In genomic region chr17:12991194-12991634, GRCm38 (mm10) we compare ENCODE assay signal across 8 mouse cellular contexts. TPM values are rescaled to one million over a fixed set of nuclear protein-coding genes. Genes with fewer than 3 reads are reported as not detected.
A peak's percentile ranks its signal among the peaks of the same experiment; 100 is the strongest.
DNase-seq lines count a peak whose midpoint lies in the region; ATAC-seq and TF ChIP-seq lines count a peak whose summit lies in the region.

No protein-coding gene starts in this region.

- no peaks in the 10 kb centered on the region for H3K4me1 ChIP-seq in ES-Bruce4 (ENCODE audit: control insufficient read depth, insufficient read depth, low read length)
- H3K4me1 ChIP-seq in embryonic facial prominence, embryonic 13.5 days, result peaks cover 7% of the 10 kb centered on the region
- H3K4me1 ChIP-seq in hindbrain, embryonic 12.5 days, result peaks cover 10% of the 10 kb centered on the region
- peaks cover 2 to 3% of the 10 kb centered on the region in 2 experiments; a peak in 1 of 4 replicates for H3K4me1 ChIP-seq in liver, embryonic 14.5 days (replicated peaks; ENCODE audit: control insufficient read depth in 2 of 2, insufficient read depth in 2 of 2, low read length in 1 of 2)
- peaks cover 13% of the 10 kb centered on the region for H3K4me1 ChIP-seq in neural tube, embryonic 12.5 days

- DNase-seq in A20 (ENCODE audit: low read depth, low spot score), result peak; percentile 90
- DNase-seq in liver, embryonic 14.5 days (ENCODE audit: low read depth in 3 of 3, low spot score in 3 of 3), result peak in 1 of 3 experiments; percentile 44
- DNase-seq in left cerebral cortex, adult 11 months (ENCODE audit: low spot score), result no peak

- peak overlapping the region; percentile 99 for H3K4me3 ChIP-seq in ES-Bruce4 (ENCODE audit: low read depth, low read length)
- peak overlapping the region; percentile 96 for H3K4me3 ChIP-seq in embryonic facial prominence, embryonic 13.5 days
- peak overlapping the region; percentile 98 for H3K4me3 ChIP-seq in hindbrain, embryonic 12.5 days
- peak overlapping the region; percentile 81 to 100 for H3K4me3 ChIP-seq in liver, embryonic 14.5 days (ENCODE audit: insufficient read depth in 1 of 2, low read depth in 2 of 2, low read length in 2 of 2)
- peak overlapping the region; percentile 96 for H3K4me3 ChIP-seq in neural tube, embryonic 12.5 days

- H3K9ac ChIP-seq in ES-Bruce4 (ENCODE audit: low read depth, poor library complexity, severe bottlenecking), result peak overlapping the region; percentile 100
- peak overlapping the region; percentile 100 for H3K9ac ChIP-seq in embryonic facial prominence, embryonic 13.5 days
- peak overlapping the region; percentile 99 for H3K9ac ChIP-seq in hindbrain, embryonic 12.5 days
- peak overlapping the region; percentile 100 for H3K9ac ChIP-seq in liver, embryonic 14.5 days (replicated peaks)
- peak overlapping the region; percentile 98 for H3K9ac ChIP-seq in neural tube, embryonic 12.5 days

- peaks cover 7% of the 10 kb centered on the region for H3K36me3 ChIP-seq in ES-Bruce4 (ENCODE audit: control insufficient read depth, insufficient read depth, low read length, poor library complexity, severe bottlenecking)
- H3K36me3 ChIP-seq in embryonic facial prominence, embryonic 13.5 days, result peaks cover 16% of the 10 kb centered on the region
- H3K36me3 ChIP-seq in hindbrain, embryonic 12.5 days, result peaks cover 7% of the 10 kb centered on the region
- H3K36me3 ChIP-seq in liver, embryonic 14.5 days (replicated peaks; ENCODE audit: control insufficient read depth, insufficient read depth, low read depth), result peaks cover 4% of the 10 kb centered on the region; the same call in 1 of the 2 replicates
- no peaks in the 10 kb centered on the region; the same call in 1 of the 2 replicates for H3K36me3 ChIP-seq in neural tube, embryonic 12.5 days

- peak overlapping the region; percentile 77 for H3K4me2 ChIP-seq in embryonic facial prominence, embryonic 13.5 days
- H3K4me2 ChIP-seq in hindbrain, embryonic 12.5 days (replicated peaks), result peak overlapping the region; percentile 85
- H3K4me2 ChIP-seq in liver, embryonic 14.5 days (ENCODE audit: low read depth), result peak overlapping the region; percentile 84
- peak overlapping the region; percentile 88 for H3K4me2 ChIP-seq in neural tube, embryonic 12.5 days (replicated peaks)

- H3K9me3 ChIP-seq in ES-Bruce4 (replicated peaks; ENCODE audit: control insufficient read depth, insufficient read depth, low read length, poor library complexity, severe bottlenecking), result no peaks in the 10 kb centered on the region
- H3K9me3 ChIP-seq in embryonic facial prominence, embryonic 13.5 days, result no peaks in the 10 kb centered on the region
- no peaks in the 10 kb centered on the region for H3K9me3 ChIP-seq in hindbrain, embryonic 12.5 days (replicated peaks)
- H3K9me3 ChIP-seq in liver, embryonic 14.5 days (ENCODE audit: control insufficient read depth, low read length), result no peaks in the 10 kb centered on the region
- H3K9me3 ChIP-seq in neural tube, embryonic 12.5 days, result no peaks in the 10 kb centered on the region

- WGBS in embryonic facial prominence, embryonic 13.5 days, result 3% methylated on average over 12 of the region's 12 CpGs
- WGBS in hindbrain, embryonic 12.5 days, result 5% methylated on average over 12 of the region's 12 CpGs
- under 1% methylated on average over 12 of the region's 12 CpGs for WGBS in liver, embryonic 14.5 days (ENCODE audit: insufficient replicate concordance)
- 3% methylated on average over 12 of the region's 12 CpGs for WGBS in neural tube, embryonic 12.5 days

- ATAC-seq in embryonic facial prominence, embryonic 13.5 days (ENCODE audit: insufficient number of reproducible peaks, insufficient read depth, low FRiP score, low TSS enrichment, low read depth), result no peak
- no peak for ATAC-seq in hindbrain, embryonic 12.5 days (ENCODE audit: low FRiP score)
- no peak for ATAC-seq in liver, embryonic 14.5 days (ENCODE audit: insufficient read depth)
- no peak for ATAC-seq in neural tube, embryonic 12.5 days (ENCODE audit: low FRiP score, low read depth)
- ATAC-seq in frontal cortex, adult (ENCODE audit: low TSS enrichment), result no peak

- TF ChIP-seq EP300 in ES-Bruce4 (IDR thresholded peaks at IDR 0.05; ENCODE audit: insufficient read depth, low read depth, low read length), result no peak
- TF ChIP-seq EP300 in liver, embryonic 14.5 days (IDR thresholded peaks at IDR 0.05; ENCODE audit: low read depth), result no peak

- no peaks in the 10 kb centered on the region for H3K27me3 ChIP-seq in ES-Bruce4 (ENCODE audit: control insufficient read depth, insufficient read depth, low read length, poor library complexity, severe bottlenecking)
- H3K27me3 ChIP-seq in embryonic facial prominence, embryonic 13.5 days, result no peaks in the 10 kb centered on the region
- no peaks in the 10 kb centered on the region for H3K27me3 ChIP-seq in hindbrain, embryonic 12.5 days
- H3K27me3 ChIP-seq in liver, embryonic 14.5 days (ENCODE audit: control insufficient read depth, insufficient read depth, low read length), result no peaks in the 10 kb centered on the region
- no peaks in the 10 kb centered on the region for H3K27me3 ChIP-seq in neural tube, embryonic 12.5 days (replicated peaks)

- no peak for TF ChIP-seq POLR2A in ES-Bruce4 (IDR thresholded peaks at IDR 0.05; ENCODE audit: insufficient read depth, low read length)

- no peak for TF ChIP-seq CTCF in ES-Bruce4 (IDR thresholded peaks at IDR 0.05; ENCODE audit: low read depth, low read length)
- no peak for TF ChIP-seq CTCF in liver, embryonic 14.5 days (IDR thresholded peaks at IDR 0.05; ENCODE audit: low read depth)

- H3K27ac ChIP-seq in ES-Bruce4 (ENCODE audit: insufficient read depth, low read length), result peak overlapping the region; percentile 79
- peak overlapping the region; percentile 100 for H3K27ac ChIP-seq in embryonic facial prominence, embryonic 13.5 days
- peak overlapping the region; percentile 100 for H3K27ac ChIP-seq in hindbrain, embryonic 12.5 days
- H3K27ac ChIP-seq in liver, embryonic 14.5 days, result peak overlapping the region; percentile 98
- H3K27ac ChIP-seq in neural tube, embryonic 12.5 days, result no peak overlapping the region

RNA-seq across cellular contexts. Expression of gene Wtap, which starts 2.8 kb away (rescaled TPM):
- 122 and 132 TPM in 2 replicates for polyA plus RNA-seq in ES-Bruce4 (2011; ENCODE audit: insufficient read depth, insufficient read length, low read depth, missing spikeins)
- polyA plus RNA-seq in embryonic facial prominence, embryonic 13.5 days (2015; fragmentation: Nextera tagmentation; extraction: Ambion mirVana), result 156 and 166 TPM in 2 replicates
- 111 and 122 TPM in 2 replicates for polyA plus RNA-seq in hindbrain, embryonic 12.5 days (2016; fragmentation: Nextera tagmentation; extraction: Ambion mirVana)
- 13.3 and 24.5 TPM in 2 replicates for polyA plus RNA-seq in liver, embryonic 14.5 days (2012; rRNA removed)
- polyA plus RNA-seq in liver, embryonic 14.5 days (2014; fragmentation: Nextera tagmentation; extraction: Ambion mirVana), result 51.9 and 54.6 TPM in 2 replicates
- polyA plus RNA-seq in neural tube, embryonic 12.5 days (2016; fragmentation: Nextera tagmentation; extraction: Ambion mirVana), result 96.5 and 117 TPM in 2 replicates

RNA-seq across cellular contexts. Expression of gene Sod2, which starts 15.4 kb away (rescaled TPM):
- polyA plus RNA-seq in ES-Bruce4 (2011; ENCODE audit: insufficient read depth, insufficient read length, low read depth, missing spikeins), result 97.3 and 98.5 TPM in 2 replicates
- 78.3 and 78.7 TPM in 2 replicates for polyA plus RNA-seq in embryonic facial prominence, embryonic 13.5 days (2015; fragmentation: Nextera tagmentation; extraction: Ambion mirVana)
- 102 and 108 TPM in 2 replicates for polyA plus RNA-seq in hindbrain, embryonic 12.5 days (2016; fragmentation: Nextera tagmentation; extraction: Ambion mirVana)
- polyA plus RNA-seq in liver, embryonic 14.5 days (2012; rRNA removed), result 40.4 and 105 TPM in 2 replicates
- polyA plus RNA-seq in liver, embryonic 14.5 days (2014; fragmentation: Nextera tagmentation; extraction: Ambion mirVana), result 135 and 136 TPM in 2 replicates
- polyA plus RNA-seq in neural tube, embryonic 12.5 days (2016; fragmentation: Nextera tagmentation; extraction: Ambion mirVana), result 125 and 129 TPM in 2 replicates

RNA-seq across cellular contexts. Expression of gene Acat2, which starts 30.7 kb away (rescaled TPM):
- polyA plus RNA-seq in ES-Bruce4 (2011; ENCODE audit: insufficient read depth, insufficient read length, low read depth, missing spikeins), result 104 and 106 TPM in 2 replicates
- polyA plus RNA-seq in embryonic facial prominence, embryonic 13.5 days (2015; fragmentation: Nextera tagmentation; extraction: Ambion mirVana), result 182 and 218 TPM in 2 replicates
- polyA plus RNA-seq in hindbrain, embryonic 12.5 days (2016; fragmentation: Nextera tagmentation; extraction: Ambion mirVana), result 352 and 367 TPM in 2 replicates
- 29.2 and 36.3 TPM in 2 replicates for polyA plus RNA-seq in liver, embryonic 14.5 days (2012; rRNA removed)
- 55.4 and 59.3 TPM in 2 replicates for polyA plus RNA-seq in liver, embryonic 14.5 days (2014; fragmentation: Nextera tagmentation; extraction: Ambion mirVana)
- polyA plus RNA-seq in neural tube, embryonic 12.5 days (2016; fragmentation: Nextera tagmentation; extraction: Ambion mirVana), result 376 and 382 TPM in 2 replicates

RNA-seq across cellular contexts. Expression of gene Acat3, which starts 50.8 kb away (rescaled TPM):
- 0.90 TPM in 1 of 2 replicates, not detected in the other for polyA plus RNA-seq in ES-Bruce4 (2011; ENCODE audit: insufficient read depth, insufficient read length, low read depth, missing spikeins)
- polyA plus RNA-seq in embryonic facial prominence, embryonic 13.5 days (2015; fragmentation: Nextera tagmentation; extraction: Ambion mirVana), result 0.65 and 1.5 TPM in 2 replicates
- 1.1 and 1.3 TPM in 2 replicates for polyA plus RNA-seq in hindbrain, embryonic 12.5 days (2016; fragmentation: Nextera tagmentation; extraction: Ambion mirVana)
- polyA plus RNA-seq in liver, embryonic 14.5 days (2012; rRNA removed), result 2.8 and 3.9 TPM in 2 replicates
- 3.9 and 4.4 TPM in 2 replicates for polyA plus RNA-seq in liver, embryonic 14.5 days (2014; fragmentation: Nextera tagmentation; extraction: Ambion mirVana)
- 0.60 and 1.2 TPM in 2 replicates for polyA plus RNA-seq in neural tube, embryonic 12.5 days (2016; fragmentation: Nextera tagmentation; extraction: Ambion mirVana)
